Mouse (Mus musculus) cerebellum, postnatal 4 days (tissue): ENCODE results near the gene Ranbp1.
A peak's percentile ranks its signal among the peaks of the same experiment; 100 is the strongest.

Source experiments
- DNase-seq, 2 experiments: peaks; one replicate each; pipeline ENCODE4 v3.0.0; 2022; ENCODE audit warnings: low spot score in 2 of 2, mixed read lengths in 1 of 2

The Ranbp1 gene

GRCm38 (mm10) chr16:18234671-18235388, 13.7 kb downstream of the Ranbp1 start, which contains the start of gene Zdhhc8:
TSS of gene Zdhhc8 (minus strand) at chr16:18235136.
- DNase-seq = peak in 1 of 2 experiments; percentile 72

GRCm38 (mm10) chr16:18233919-18234670, 14.4 kb downstream of the Ranbp1 start:
- DNase-seq = no peak

- no peak for DNase-seq
Observed at GRCm38 (mm10) chr16:18233451-18233850, 15.1 kb downstream of the Ranbp1 start.

- DNase-seq = no peak
Observed at GRCm38 (mm10) chr16:18231451-18231850, 17.1 kb downstream of the Ranbp1 start.

- no peak for DNase-seq
Observed at GRCm38 (mm10) chr16:18231047-18231446, 17.5 kb downstream of the Ranbp1 start.

GRCm38 (mm10) chr16:18230617-18231016, 17.9 kb downstream of the Ranbp1 start:
- no peak for DNase-seq

GRCm38 (mm10) chr16:18229622-18230021, 18.9 kb downstream of the Ranbp1 start:
- no peak for DNase-seq

- DNase-seq = no peak
Observed at GRCm38 (mm10) chr16:18228856-18229255, 19.7 kb downstream of the Ranbp1 start.

- DNase-seq = no peak
Observed at GRCm38 (mm10) chr16:18227897-18228422, 20.6 kb downstream of the Ranbp1 start.

- DNase-seq = no peak
Observed at GRCm38 (mm10) chr16:18227187-18227586, 21.3 kb downstream of the Ranbp1 start.

- DNase-seq = no peak
Observed at GRCm38 (mm10) chr16:18222188-18222587, 26.3 kb downstream of the Ranbp1 start.

- DNase-seq = no peak
Observed at GRCm38 (mm10) chr16:18221543-18221898, 27.0 kb downstream of the Ranbp1 start.

GRCm38 (mm10) chr16:18220856-18221542, 27.5 kb downstream of the Ranbp1 start:
- DNase-seq = no peak

- no peak for DNase-seq
Observed at GRCm38 (mm10) chr16:18220001-18220400, 28.5 kb downstream of the Ranbp1 start.

- DNase-seq = no peak
Observed at GRCm38 (mm10) chr16:18218580-18218996, 29.9 kb downstream of the Ranbp1 start.

GRCm38 (mm10) chr16:18217579-18217978, 31.0 kb downstream of the Ranbp1 start, which contains the start of gene Ccdc188:
TSS of gene Ccdc188 (plus strand) at chr16:18217879.
- no peak for DNase-seq

- DNase-seq = no peak
Observed at GRCm38 (mm10) chr16:18214858-18215257, 33.7 kb downstream of the Ranbp1 start.

GRCm38 (mm10) chr16:18213689-18214088, 34.8 kb downstream of the Ranbp1 start:
- DNase-seq = peak; percentile 59 to 82

- peak; percentile 96 to 99 for DNase-seq
Observed at GRCm38 (mm10) chr16:18211417-18212171, 36.9 kb downstream of the Ranbp1 start.

- DNase-seq = peak in 1 of 2 experiments; percentile 86
Observed at GRCm38 (mm10) chr16:18210701-18211416, 37.7 kb downstream of the Ranbp1 start.
